Mouse (Mus musculus) kidney, embryonic 14.5 days (tissue): ENCODE results near the gene Cept1. TPM values are rescaled to one million over a fixed set of nuclear protein-coding genes. Genes with fewer than 3 reads are reported as not detected.
A peak's percentile ranks its signal among the peaks of the same experiment; 100 is the strongest.

Source experiments
- ATAC-seq: fragments of 200-750 bp; cut with Nextera tagmentation; 2 replicates; pipeline ENCODE4 v1.8.0; 2017; ENCODE audit warnings: moderate number of reproducible peaks, mild to moderate bottlenecking, moderate TSS enrichment, moderate library complexity; ENCODE audit not compliant: low FRiP score, low TSS enrichment
- H3K27ac ChIP-seq: fragments of 300-500 bp; sonication (generic); 2 replicates; pipeline ENCODE4 v1.5.1; 2014; ENCODE audit warnings: low read depth, mild to moderate bottlenecking, low read length, moderate library complexity, mixed read lengths
- H3K27me3 ChIP-seq: fragments of 300-500 bp; sonication (generic); 2 replicates; pipeline ENCODE4 v1.6.1; 2014; ENCODE audit warnings: mild to moderate bottlenecking, low read length; ENCODE audit not compliant: control insufficient read depth, insufficient read depth
- H3K36me3 ChIP-seq: fragments of 300-500 bp; sonication (generic); 2 replicates; pipeline ENCODE4 v1.6.1; 2014; ENCODE audit warnings: low read length, mixed read lengths; ENCODE audit not compliant: control insufficient read depth, insufficient read depth
- H3K4me1 ChIP-seq: fragments of 300-500 bp; sonication (generic); 2 replicates; pipeline ENCODE4 v1.6.1; 2014; ENCODE audit warnings: low read length, mixed read lengths; ENCODE audit not compliant: control insufficient read depth, insufficient read depth
- H3K4me2 ChIP-seq: fragments of 300-500 bp; sonication (generic); replicated peaks from 2 replicates; pipeline ENCODE4 v1.6.1; 2014; ENCODE audit warnings: low read depth, mild to moderate bottlenecking, low read length
- H3K4me3 ChIP-seq: fragments of 300-500 bp; sonication (generic); 2 replicates; pipeline ENCODE4 v1.5.1; 2014; ENCODE audit warnings: mild to moderate bottlenecking, low read length
- H3K9ac ChIP-seq: fragments of 300-500 bp; sonication (generic); 2 replicates; pipeline ENCODE4 v1.6.1; 2014; ENCODE audit warnings: low read depth, mild to moderate bottlenecking, low read length, moderate library complexity
- H3K9me3 ChIP-seq: fragments of 300-500 bp; sonication (generic); 2 replicates; pipeline ENCODE4 v1.6.1; 2016; ENCODE audit warnings: low read length; ENCODE audit not compliant: control insufficient read depth
- WGBS: fragments of 180-500 bp; shearing (Covaris S2); extraction: QIAGEN DNeasy Blood & Tissue Kit; methylation state at CpG from one replicate; pipeline ENCODE4 v1.1.7; 2014; 5-methylcytosine and 5-hydroxymethylcytosine counted together
- polyA plus RNA-seq: library from polyadenylated mRNA; unstranded; fragments of >200 nt; fragmentation: Nextera tagmentation; extraction: Ambion mirVana; gene quantifications from 2 replicates; pipeline ENCODE4 v1.2.1, GENCODE M21; 2014

Cept1 gene
- polyA plus RNA-seq, 1 experiment from 2014 or later = 58.9 TPM

GRCm38 (mm10) chr3:106487551-106487950 lies 60.1 kb downstream of the Cept1 start:
- no peaks in the 10 kb centered on the region for H3K9me3 ChIP-seq
- H3K36me3 ChIP-seq = no peaks in the 10 kb centered on the region
- H3K4me2 ChIP-seq = no peak overlapping the region
- 91% methylated on average over 2 of the region's 2 CpGs for WGBS
- H3K4me1 ChIP-seq = no peaks in the 10 kb centered on the region
- ATAC-seq = no peak
- H3K9ac ChIP-seq = no peak overlapping the region
- no peak overlapping the region for H3K27ac ChIP-seq
- H3K4me3 ChIP-seq = no peak overlapping the region
- H3K27me3 ChIP-seq = no peaks in the 10 kb centered on the region

- H3K4me2 ChIP-seq = no peak overlapping the region
- no peaks in the 10 kb centered on the region for H3K36me3 ChIP-seq
- H3K9ac ChIP-seq = no peak overlapping the region
- no peak overlapping the region for H3K4me3 ChIP-seq
- WGBS = 80% methylated on average over 5 of the region's 5 CpGs
- H3K9me3 ChIP-seq = no peaks in the 10 kb centered on the region
- ATAC-seq = no peak
- peaks cover 3% of the 10 kb centered on the region; the same call in 1 of the 2 replicates for H3K27me3 ChIP-seq
- H3K27ac ChIP-seq = no peak overlapping the region
- H3K4me1 ChIP-seq = no peaks in the 10 kb centered on the region
Observed at GRCm38 (mm10) chr3:106485810-106486209, 61.8 kb downstream of the Cept1 start.

GRCm38 (mm10) chr3:106484861-106485260 lies 62.7 kb downstream of the Cept1 start:
- no peaks in the 10 kb centered on the region for H3K4me1 ChIP-seq

GRCm38 (mm10) chr3:106483796-106484405 lies 63.7 kb downstream of the Cept1 start:
- 75% methylated on average over 4 of the region's 4 CpGs for WGBS
- Histone ChIP-seq H3K36me3 (no peaks in the 10 kb centered on the region), H3K9me3 (no peaks in the 10 kb centered on the region), H3K4me2 (no peak overlapping the region), H3K27me3 (peaks cover 3% of the 10 kb centered on the region; the same call in 1 of the 2 replicates), H3K27ac (no peak overlapping the region), H3K4me1 (no peaks in the 10 kb centered on the region), H3K4me3 (no peak overlapping the region), H3K9ac (no peak overlapping the region)
- ATAC-seq = no peak

More at GRCm38 (mm10) chr3:106484861-106485260, 62.7 kb downstream of the Cept1 start:
- H3K4me2 ChIP-seq = no peak overlapping the region
- no peaks in the 10 kb centered on the region for H3K36me3 ChIP-seq
- no peak overlapping the region for H3K27ac ChIP-seq
- H3K4me3 ChIP-seq = no peak overlapping the region
- no peak overlapping the region for H3K9ac ChIP-seq
- no peaks in the 10 kb centered on the region for H3K9me3 ChIP-seq
- ATAC-seq = no peak
- 91% methylated on average over 3 of the region's 3 CpGs for WGBS
- peaks cover 3% of the 10 kb centered on the region; the same call in 1 of the 2 replicates for H3K27me3 ChIP-seq

GRCm38 (mm10) chr3:106483297-106483696 lies 64.3 kb downstream of the Cept1 start:
- 76% methylated on average over 7 of the region's 7 CpGs for WGBS
- Histone ChIP-seq H3K27ac (no peak overlapping the region), H3K27me3 (peaks cover 3% of the 10 kb centered on the region; the same call in 1 of the 2 replicates), H3K4me3 (peak overlapping the region; percentile 60; the same call in 1 of the 2 replicates), H3K4me1 (no peaks in the 10 kb centered on the region), H3K9ac (no peak overlapping the region), H3K9me3 (no peaks in the 10 kb centered on the region), H3K36me3 (no peaks in the 10 kb centered on the region), H3K4me2 (no peak overlapping the region)
- no peak for ATAC-seq

GRCm38 (mm10) chr3:106482281-106483081 lies 65.1 kb downstream of the Cept1 start, which contains the start of gene Dennd2d:
Gene Dennd2d (plus strand): TSS chr3:106482405.
- no peak within 1 kb of the TSS for H3K27ac ChIP-seq
- H3K27me3 ChIP-seq = peaks cover 3% of the 10 kb centered on the region; the same call in 1 of the 2 replicates
- ATAC-seq = peak; percentile 87

GRCm38 (mm10) chr3:106476863-106477262 lies 70.7 kb downstream of the Cept1 start:
- no peak overlapping the region for H3K9ac ChIP-seq
- no peaks in the 10 kb centered on the region for H3K9me3 ChIP-seq
- H3K4me2 ChIP-seq = no peak overlapping the region
- H3K27me3 ChIP-seq = peaks cover 3% of the 10 kb centered on the region; the same call in 1 of the 2 replicates
- no peak overlapping the region for H3K27ac ChIP-seq
- no peak for ATAC-seq
- no peak overlapping the region for H3K4me3 ChIP-seq
- H3K36me3 ChIP-seq = no peaks in the 10 kb centered on the region
- WGBS = 92% methylated on average over 1 of the region's 1 CpGs
- no peaks in the 10 kb centered on the region for H3K4me1 ChIP-seq

More at GRCm38 (mm10) chr3:106482281-106483081, 65.1 kb downstream of the Cept1 start, which contains the start of gene Dennd2d:
- 3% methylated on average over 41 of the region's 44 CpGs for WGBS
- H3K4me2 ChIP-seq = peak within 1 kb of the TSS; percentile 85
- H3K4me3 ChIP-seq = peak within 1 kb of the TSS; percentile 60
- no peaks in the 10 kb centered on the region for H3K4me1 ChIP-seq
- H3K9me3 ChIP-seq = no peaks in the 10 kb centered on the region
- no peaks in the 10 kb centered on the region for H3K36me3 ChIP-seq
- H3K9ac ChIP-seq = peak within 1 kb of the TSS; percentile 64

GRCm38 (mm10) chr3:106474210-106474609 lies 73.4 kb downstream of the Cept1 start:
- Histone ChIP-seq H3K4me3 (no peak overlapping the region), H3K27ac (no peak overlapping the region), H3K36me3 (no peaks in the 10 kb centered on the region), H3K27me3 (no peaks in the 10 kb centered on the region), H3K4me2 (no peak overlapping the region), H3K4me1 (no peaks in the 10 kb centered on the region), H3K9ac (no peak overlapping the region), H3K9me3 (no peaks in the 10 kb centered on the region)
- WGBS = 87% methylated on average over 4 of the region's 4 CpGs
- no peak for ATAC-seq

- ATAC-seq = no peak
- Histone ChIP-seq H3K9me3 (no peaks in the 10 kb centered on the region), H3K4me3 (no peak overlapping the region), H3K36me3 (no peaks in the 10 kb centered on the region), H3K27me3 (no peaks in the 10 kb centered on the region), H3K4me2 (no peak overlapping the region), H3K4me1 (no peaks in the 10 kb centered on the region), H3K27ac (no peak overlapping the region), H3K9ac (no peak overlapping the region)
- WGBS = 78% methylated on average over 1 of the region's 1 CpGs
Observed at GRCm38 (mm10) chr3:106464750-106465149, 82.9 kb downstream of the Cept1 start.
